Mouse (Mus musculus) hindbrain, postnatal 0 days (tissue): Measurements from ENCODE around the gene Olfr504. TPM values are rescaled to one million over a fixed set of nuclear protein-coding genes. Genes with fewer than 3 reads are reported as not detected.

Experiments
- ATAC-seq: fragments of 200-750 bp; cut with Nextera tagmentation; 2 replicates; pipeline ENCODE4 v1.8.0; 2017; ENCODE audit warnings: mild to moderate bottlenecking, moderate TSS enrichment, moderate library complexity
- DNase-seq: peaks from one replicate; pipeline ENCODE4 v3.0.0-alpha.2; 2015; ENCODE audit warnings: low spot score
- H3K27ac ChIP-seq: fragments of 300-500 bp; sonication (generic); 2 replicates; pipeline ENCODE4 v1.5.1; 2014; ENCODE audit warnings: mild to moderate bottlenecking
- H3K27me3 ChIP-seq: fragments of 300-500 bp; sonication (generic); 2 replicates; pipeline ENCODE4 v1.6.1; 2014; ENCODE audit warnings: low read length, mixed read lengths; ENCODE audit not compliant: insufficient read depth
- H3K36me3 ChIP-seq: fragments of 300-500 bp; sonication (generic); 2 replicates; pipeline ENCODE4 v1.6.1; 2014; ENCODE audit warnings: low read length, mixed read lengths; ENCODE audit not compliant: insufficient read depth
- H3K4me1 ChIP-seq: fragments of 300-500 bp; sonication (generic); 2 replicates; pipeline ENCODE4 v1.6.1; 2014; ENCODE audit warnings: antibody characterized with exemption, low read length, mixed read lengths; ENCODE audit not compliant: insufficient read depth
- H3K4me2 ChIP-seq: fragments of 300-500 bp; sonication (generic); 2 replicates; pipeline ENCODE4 v1.6.1; 2014; ENCODE audit warnings: low read depth, mild to moderate bottlenecking, low read length, moderate library complexity, mixed read lengths
- H3K4me3 ChIP-seq: fragments of 300-500 bp; sonication (generic); 2 replicates; pipeline ENCODE4 v1.5.1; 2014; ENCODE audit warnings: low read length
- H3K9ac ChIP-seq: fragments of 300-500 bp; sonication (generic); replicated peaks from 2 replicates; pipeline ENCODE4 v1.6.1; 2014; ENCODE audit warnings: mild to moderate bottlenecking, low read length, moderate library complexity, mixed read lengths
- H3K9me3 ChIP-seq: fragments of 300-500 bp; sonication (generic); 2 replicates; pipeline ENCODE4 v1.6.1; 2016; ENCODE audit warnings: low read length, mixed read lengths
- CTCF ChIP-seq: IDR thresholded peaks from 2 replicates; pipeline ENCODE4 v1.5.1; 2016; ENCODE audit warnings: antibody characterized with exemption, control low read depth, low read depth
- WGBS: fragments of 180-500 bp; shearing (Covaris S2); extraction: QIAGEN DNeasy Blood & Tissue Kit; methylation state at CpG from one replicate; pipeline ENCODE4 v1.1.7; 2014; 5-methylcytosine and 5-hydroxymethylcytosine counted together
- polyA plus RNA-seq: library from polyadenylated mRNA; unstranded; fragments of >200 nt; fragmentation: Nextera tagmentation; extraction: Ambion mirVana; gene quantifications from 2 replicates; pipeline ENCODE4 v1.2.1, GENCODE M21; 2015
- total RNA-seq: library from RNA; depleted of rRNA; stranded (reverse); fragments of >200 nt; gene quantifications from 2 replicates; pipeline ENCODE4 v1.2.3, GENCODE M21; 2014; rRNA removed

The Olfr504 gene
- total and polyA plus RNA-seq, 2 experiments from 2014 or later: not detected

- no peaks in the 10 kb centered on the region for H3K27me3 ChIP-seq
- no peaks in the 10 kb centered on the region for H3K36me3 ChIP-seq
- H3K27ac ChIP-seq: no peak within 1 kb of the TSS
- no peaks in the 10 kb centered on the region for H3K9me3 ChIP-seq
- TF ChIP-seq CTCF: no peak
- H3K9ac ChIP-seq: no peak within 1 kb of the TSS
- no peak within 1 kb of the TSS for H3K4me2 ChIP-seq
- DNase-seq (no peak), ATAC-seq (no peak)
- WGBS: 89% methylated on average over 1 of the region's 1 CpGs
- no peaks in the 10 kb centered on the region for H3K4me1 ChIP-seq
- H3K4me3 ChIP-seq: no peak within 1 kb of the TSS
Observed at GRCm38 (mm10) chr7:108524965-108525364, 40.6 kb downstream of the Olfr504 start, which contains the start of gene Olfr502. TSS of gene Olfr502 (minus strand) at chr7:108525065.

Other genes with a start within 250 kb of the Olfr504 start
- not detected in 2 replicates for gene Olfr492, start 242.1 kb downstream of the Olfr504 start, total RNA-seq
- gene Olfr492, start 242.1 kb downstream of the Olfr504 start, polyA plus RNA-seq: not detected in 2 replicates
- gene Olfr493, start 218.8 kb downstream of the Olfr504 start, total RNA-seq: not detected in 2 replicates
- not detected in 2 replicates for gene Olfr493, start 218.8 kb downstream of the Olfr504 start, polyA plus RNA-seq
- not detected in 2 replicates for gene Olfr494, start 200.5 kb downstream of the Olfr504 start, total RNA-seq
- not detected in 2 replicates for gene Olfr494, start 200.5 kb downstream of the Olfr504 start, polyA plus RNA-seq
- gene Olfr495, start 172.6 kb downstream of the Olfr504 start, total RNA-seq: not detected in 2 replicates
- not detected in 2 replicates for gene Olfr495, start 172.6 kb downstream of the Olfr504 start, polyA plus RNA-seq
- not detected in 2 replicates for gene Olfr497, start 145.4 kb downstream of the Olfr504 start, total RNA-seq
- gene Olfr497, start 145.4 kb downstream of the Olfr504 start, polyA plus RNA-seq: not detected in 2 replicates
- gene Olfr498, start 100.5 kb downstream of the Olfr504 start, total RNA-seq: not detected in 2 replicates
- gene Olfr498, start 100.5 kb downstream of the Olfr504 start, polyA plus RNA-seq: not detected in 2 replicates
- gene Olfr502, start 40.7 kb downstream of the Olfr504 start, total RNA-seq: not detected in 2 replicates
- gene Olfr502, start 40.7 kb downstream of the Olfr504 start, polyA plus RNA-seq: not detected in 2 replicates
- gene Olfr503, start 21.3 kb downstream of the Olfr504 start, total RNA-seq: not detected in 2 replicates
- not detected in 2 replicates for gene Olfr503, start 21.3 kb downstream of the Olfr504 start, polyA plus RNA-seq
- gene Olfr506, start 45.0 kb upstream of the Olfr504 start, total RNA-seq: not detected in 2 replicates
- gene Olfr506, start 45.0 kb upstream of the Olfr504 start, polyA plus RNA-seq: not detected in 2 replicates
- not detected in 2 replicates for gene Olfr507, start 56.0 kb upstream of the Olfr504 start, total RNA-seq
- gene Olfr507, start 56.0 kb upstream of the Olfr504 start, polyA plus RNA-seq: not detected in 2 replicates
- gene Olfr508, start 64.2 kb upstream of the Olfr504 start, total RNA-seq: not detected in 2 replicates
- not detected in 2 replicates for gene Olfr508, start 64.2 kb upstream of the Olfr504 start, polyA plus RNA-seq
- 0.18 TPM in 1 of 2 replicates, not detected in the other for gene Olfr509, start 86.1 kb upstream of the Olfr504 start, total RNA-seq
- not detected in 2 replicates for gene Olfr509, start 86.1 kb upstream of the Olfr504 start, polyA plus RNA-seq
- gene Olfr510, start 100.6 kb upstream of the Olfr504 start, total RNA-seq: not detected in 2 replicates
- gene Olfr510, start 100.6 kb upstream of the Olfr504 start, polyA plus RNA-seq: not detected in 2 replicates
- gene Olfr512, start 147.5 kb upstream of the Olfr504 start, total RNA-seq: not detected in 2 replicates
- not detected in 2 replicates for gene Olfr512, start 147.5 kb upstream of the Olfr504 start, polyA plus RNA-seq
- gene Olfr513, start 185.2 kb upstream of the Olfr504 start, total RNA-seq: not detected in 2 replicates
- gene Olfr513, start 185.2 kb upstream of the Olfr504 start, polyA plus RNA-seq: not detected in 2 replicates